Mouse (Mus musculus) brain, embryonic 14.5 days (tissue): ENCODE data around the gene Lbp.

ENCODE experiments used
- CTCF ChIP-seq: fragments of 200-500 bp; IDR thresholded peaks from 2 replicates; pipeline ENCODE4 v1.5.1; 2012; ENCODE audit warnings: inconsistent platforms, mild to moderate bottlenecking, moderate library complexity, borderline replicate concordance; ENCODE audit not compliant: insufficient read depth, insufficient read length; ENCODE audit errors: extremely low read depth
- POLR2A ChIP-seq: fragments of 200-500 bp; IDR thresholded peaks from 2 replicates; pipeline ENCODE4 v1.6.1; 2012; ENCODE audit warnings: mild to moderate bottlenecking, inconsistent platforms, borderline replicate concordance; ENCODE audit not compliant: poor library complexity, insufficient read depth, insufficient read length, severe bottlenecking; ENCODE audit errors: extremely low read depth

- TF ChIP-seq POLR2A: no peak
- no peak for TF ChIP-seq CTCF
Measured at GRCm38 (mm10) chr2:158369474-158370172, 63.3 kb downstream of the Lbp start.
